Mouse (Mus musculus) retina, embryonic 14.5 days (tissue): ENCODE results near the gene Fam171a1.

Experiments used
- DNase-seq: peaks from one replicate; pipeline ENCODE4 v3.0.0-alpha.2; 2015; ENCODE audit warnings: low spot score

Fam171a1 gene

DNA sequence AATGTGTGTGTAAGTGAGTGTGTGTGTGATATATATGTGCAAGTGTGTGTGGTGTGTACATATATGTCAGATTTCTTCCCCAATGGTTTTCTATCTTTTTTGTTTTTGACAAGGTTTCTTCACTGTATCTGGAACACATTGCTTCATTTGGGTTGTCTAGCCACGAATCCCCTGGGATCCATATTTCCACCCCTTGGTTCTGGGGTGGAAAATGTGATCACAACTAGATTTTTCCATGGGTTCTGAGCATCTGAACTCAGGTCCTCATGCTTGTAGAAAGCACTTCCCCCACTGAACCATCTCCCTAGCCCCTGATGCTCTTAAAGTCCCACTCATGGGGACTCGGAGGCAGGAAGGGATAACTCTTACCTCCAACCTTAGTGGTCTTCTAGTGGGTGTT is 159.3 kb downstream of the Fam171a1 start:
- no peak for DNase-seq

DNA sequence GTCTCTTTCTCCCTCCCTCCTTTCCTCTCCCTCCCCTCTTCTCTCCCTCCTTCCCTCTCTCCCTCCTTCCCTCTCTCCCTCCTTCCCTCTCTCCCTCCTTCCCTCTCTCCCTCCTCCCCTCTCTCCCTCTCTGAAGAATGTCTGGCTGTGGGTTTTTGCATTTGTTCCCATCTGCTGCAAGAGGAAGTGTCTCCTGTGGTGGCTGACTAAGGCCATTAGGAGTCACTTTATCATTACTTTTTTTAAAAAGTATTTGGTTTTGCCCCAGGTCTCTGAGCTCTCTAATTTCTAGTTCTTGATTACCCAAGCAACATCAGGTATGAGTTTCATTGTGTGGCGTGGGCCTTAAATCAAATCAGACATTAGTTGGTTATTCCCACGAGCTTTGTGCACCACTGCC is 162.1 kb downstream of the Fam171a1 start:
- no peak for DNase-seq
